Mouse (Mus musculus): ENCODE measurements around the gene Pdpn. TPM values are rescaled to one million over a fixed set of nuclear protein-coding genes. Genes with fewer than 3 reads are reported as not detected.
A peak's percentile ranks its signal among the peaks of the same experiment; 100 is the strongest.
"Not testable (repeated sequence)": the region's sequence is repeated elsewhere in the genome, so short reads cannot be mapped to it uniquely, and the experiment has no call there.

Gene Pdpn
- polyA plus RNA-seq (2015; fragmentation: Nextera tagmentation; extraction: Ambion mirVana), result 49.4 and 49.9 TPM in 2 replicates

- WGBS, result 2% methylated on average over 31 of the region's 31 CpGs
- no peaks in the 10 kb centered on the region for H3K27me3 ChIP-seq (ENCODE audit: insufficient read depth, low read length)
These were observed at the start of gene Pdpn for GRCm38 (mm10) chr4:143299325-143300070. Gene Pdpn (minus strand): TSS chr4:143299564.

GRCm38 (mm10) chr4:143348678-143349077 is 49.3 kb upstream of the Pdpn start:
- Histone ChIP-seq H3K36me3 (ENCODE audit: insufficient read depth, low read length) (no peaks in the 10 kb centered on the region), H3K4me2 (ENCODE audit: low read length) (no peak overlapping the region), H3K27ac (no peak overlapping the region), H3K4me3 (replicated peaks; ENCODE audit: low read depth, low read length) (no peak overlapping the region), H3K9ac (ENCODE audit: low read depth, low read length) (no peak overlapping the region), H3K4me1 (replicated peaks; ENCODE audit: insufficient read depth, low read length) (0 out of 2 replicates have a peak, but pooled peaks cover 9% of the 10 kb centered on the region), H3K27me3 (ENCODE audit: insufficient read depth, low read length) (peaks cover 28% of the 10 kb centered on the region), H3K9me3 (replicated peaks; ENCODE audit: low read length) (no peaks in the 10 kb centered on the region)
- DNase-seq (ENCODE audit: low spot score) (no peak), ATAC-seq (replicated peaks; ENCODE audit: low FRiP score, low read depth) (no peak)
- TF ChIP-seq CTCF (IDR thresholded peaks at IDR 0.05; ENCODE audit: low read depth), result no peak
- WGBS, result 32% methylated on average over 5 of the region's 5 CpGs

More at GRCm38 (mm10) chr4:143299325-143300070, at the start of gene Pdpn:
- Histone ChIP-seq H3K4me1 (replicated peaks; ENCODE audit: insufficient read depth, low read length) (peaks cover 26% of the 10 kb centered on the region), H3K9ac (ENCODE audit: low read depth, low read length) (peak within 1 kb of the TSS; percentile 54), H3K36me3 (ENCODE audit: insufficient read depth, low read length) (no peaks in the 10 kb centered on the region), H3K27ac (peak within 1 kb of the TSS; percentile 72), H3K9me3 (replicated peaks; ENCODE audit: low read length) (no peaks in the 10 kb centered on the region), H3K4me3 (replicated peaks; ENCODE audit: low read depth, low read length) (peak within 1 kb of the TSS; percentile 41), H3K4me2 (ENCODE audit: low read length) (peak within 1 kb of the TSS; percentile 65)
- TF ChIP-seq CTCF (IDR thresholded peaks at IDR 0.05; ENCODE audit: low read depth), result no peak
- ATAC-seq (replicated peaks; ENCODE audit: low FRiP score, low read depth), result peak; percentile 69; the same call in 1 of the 2 replicates
- peak; percentile 88 for DNase-seq (ENCODE audit: low spot score)

GRCm38 (mm10) chr4:143345491-143345890 is 46.1 kb upstream of the Pdpn start:
- H3K4me2 ChIP-seq (ENCODE audit: low read length); H3K4me1 ChIP-seq (replicated peaks; ENCODE audit: insufficient read depth, low read length); H3K9me3 ChIP-seq (replicated peaks; ENCODE audit: low read length); H3K4me3 ChIP-seq (replicated peaks; ENCODE audit: low read depth, low read length); H3K36me3 ChIP-seq (ENCODE audit: insufficient read depth, low read length); H3K27ac ChIP-seq; H3K9ac ChIP-seq (ENCODE audit: low read depth, low read length); ATAC-seq (replicated peaks; ENCODE audit: low FRiP score, low read depth); DNase-seq (ENCODE audit: low spot score): not testable (repeated sequence)
- 83% methylated on average over 5 of the region's 5 CpGs for WGBS
- peaks cover 19% of the 10 kb centered on the region for H3K27me3 ChIP-seq (ENCODE audit: insufficient read depth, low read length)

- Histone ChIP-seq H3K36me3 (ENCODE audit: insufficient read depth, low read length) (no peaks in the 10 kb centered on the region), H3K9ac (ENCODE audit: low read depth, low read length) (no peak overlapping the region)
- TF ChIP-seq CTCF (IDR thresholded peaks at IDR 0.05; ENCODE audit: low read depth), result no peak
These were observed 42.1 kb upstream of the Pdpn start for GRCm38 (mm10) chr4:143341470-143341869.

GRCm38 (mm10) chr4:143339808-143340207 is 40.4 kb upstream of the Pdpn start:
- no peaks in the 10 kb centered on the region for H3K9me3 ChIP-seq (replicated peaks; ENCODE audit: low read length)
- H3K36me3 ChIP-seq (ENCODE audit: insufficient read depth, low read length), result no peaks in the 10 kb centered on the region
- WGBS, result 88% methylated on average over 13 of the region's 13 CpGs
- no peak overlapping the region for H3K9ac ChIP-seq (ENCODE audit: low read depth, low read length)
- no peak overlapping the region for H3K4me3 ChIP-seq (replicated peaks; ENCODE audit: low read depth, low read length)
- DNase-seq (ENCODE audit: low spot score) (no peak), ATAC-seq (replicated peaks; ENCODE audit: low FRiP score, low read depth) (no peak)
- no peak for TF ChIP-seq CTCF (IDR thresholded peaks at IDR 0.05; ENCODE audit: low read depth)
- no peaks in the 10 kb centered on the region for H3K27me3 ChIP-seq (ENCODE audit: insufficient read depth, low read length)
- H3K27ac ChIP-seq, result no peak overlapping the region
- no peaks in the 10 kb centered on the region for H3K4me1 ChIP-seq (replicated peaks; ENCODE audit: insufficient read depth, low read length)
- no peak overlapping the region for H3K4me2 ChIP-seq (ENCODE audit: low read length)

More at GRCm38 (mm10) chr4:143341470-143341869, 42.1 kb upstream of the Pdpn start:
- Histone ChIP-seq H3K4me3 (replicated peaks; ENCODE audit: low read depth, low read length) (no peak overlapping the region), H3K9me3 (replicated peaks; ENCODE audit: low read length) (no peaks in the 10 kb centered on the region), H3K4me2 (ENCODE audit: low read length) (no peak overlapping the region), H3K27ac (no peak overlapping the region), H3K27me3 (ENCODE audit: insufficient read depth, low read length) (no peaks in the 10 kb centered on the region), H3K4me1 (replicated peaks; ENCODE audit: insufficient read depth, low read length) (no peaks in the 10 kb centered on the region)
- no peak for DNase-seq (ENCODE audit: low spot score)
- ATAC-seq (replicated peaks; ENCODE audit: low FRiP score, low read depth), result no peak
- 85% methylated on average over 7 of the region's 7 CpGs for WGBS

- TF ChIP-seq CTCF (IDR thresholded peaks at IDR 0.05; ENCODE audit: low read depth), result no peak
- Histone ChIP-seq H3K27ac (no peak overlapping the region), H3K27me3 (ENCODE audit: insufficient read depth, low read length) (no peaks in the 10 kb centered on the region), H3K4me2 (ENCODE audit: low read length) (no peak overlapping the region), H3K9ac (ENCODE audit: low read depth, low read length) (no peak overlapping the region), H3K4me1 (replicated peaks; ENCODE audit: insufficient read depth, low read length) (no peaks in the 10 kb centered on the region), H3K4me3 (replicated peaks; ENCODE audit: low read depth, low read length) (no peak overlapping the region), H3K9me3 (replicated peaks; ENCODE audit: low read length) (no peaks in the 10 kb centered on the region), H3K36me3 (ENCODE audit: insufficient read depth, low read length) (no peaks in the 10 kb centered on the region)
- ATAC-seq (replicated peaks; ENCODE audit: low FRiP score, low read depth), result no peak
- no peak for DNase-seq (ENCODE audit: low spot score)
- 27% methylated on average over 2 of the region's 2 CpGs for WGBS
These were observed 36.7 kb upstream of the Pdpn start for GRCm38 (mm10) chr4:143336096-143336495.
